Mouse (Mus musculus): ENCODE results near the gene Ceacam19.

Ceacam19 gene

DNA sequence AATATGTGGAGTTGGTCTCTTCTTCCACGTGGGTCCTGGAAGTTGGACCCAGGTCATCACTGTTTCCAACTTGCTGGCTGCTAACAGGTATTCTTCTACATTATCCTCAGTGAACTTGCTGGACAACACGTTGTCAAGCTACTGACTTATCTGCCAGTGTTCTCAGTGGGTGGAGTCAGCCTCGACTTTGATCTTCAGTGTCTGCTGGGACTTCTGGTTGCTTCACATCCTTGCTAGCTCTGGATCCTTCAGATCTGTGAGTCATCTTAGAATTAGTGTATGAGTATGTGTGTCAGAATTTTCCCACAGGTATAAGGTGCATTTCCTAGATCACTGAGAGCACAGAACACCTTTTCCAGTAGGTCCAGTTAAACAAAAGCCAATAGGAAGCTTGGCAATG lies 50.9 kb downstream of the Ceacam19 start:
- DNase-seq: no peak

DNA sequence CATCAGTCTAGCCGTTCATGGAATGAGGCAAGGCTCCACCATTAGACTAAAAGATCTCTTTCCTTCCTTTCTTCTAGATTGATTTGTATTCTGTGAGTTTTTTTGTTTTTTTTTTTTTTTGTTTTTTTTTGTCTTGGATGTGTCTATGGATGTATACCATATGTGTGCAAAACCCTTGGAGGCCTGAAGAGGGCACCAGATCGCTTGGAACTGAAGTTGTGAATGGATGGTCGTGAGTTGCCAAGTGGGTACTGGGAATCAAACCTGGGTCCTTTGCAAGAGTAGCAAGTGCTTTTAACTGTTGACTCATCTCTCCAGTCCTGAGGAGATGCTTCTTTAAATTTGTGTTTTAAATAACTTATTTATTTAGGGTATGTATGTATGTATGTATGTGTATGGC lies 53.7 kb downstream of the Ceacam19 start:
- no peak for DNase-seq

DNA sequence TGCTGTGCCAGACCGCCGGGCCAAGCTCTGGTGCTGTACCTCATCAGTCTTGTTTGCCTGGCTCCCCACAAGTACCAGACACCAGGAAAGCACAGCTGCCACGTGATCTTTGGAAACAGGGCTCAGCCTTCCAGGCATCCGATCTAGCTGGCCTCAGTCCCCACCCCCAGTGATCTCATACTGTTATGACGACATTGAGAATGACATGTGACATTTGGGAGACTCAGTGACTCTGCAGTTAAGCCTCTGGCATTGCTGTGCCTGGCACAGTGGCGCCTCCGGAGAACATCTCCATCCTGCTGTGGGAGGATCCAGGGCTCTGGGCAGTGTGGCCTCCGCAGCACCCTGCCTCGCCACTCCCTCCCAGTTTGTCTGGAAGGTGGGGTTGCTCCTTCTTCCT lies 55.9 kb downstream of the Ceacam19 start:
- peak; percentile 64 to 79 for DNase-seq

DNA sequence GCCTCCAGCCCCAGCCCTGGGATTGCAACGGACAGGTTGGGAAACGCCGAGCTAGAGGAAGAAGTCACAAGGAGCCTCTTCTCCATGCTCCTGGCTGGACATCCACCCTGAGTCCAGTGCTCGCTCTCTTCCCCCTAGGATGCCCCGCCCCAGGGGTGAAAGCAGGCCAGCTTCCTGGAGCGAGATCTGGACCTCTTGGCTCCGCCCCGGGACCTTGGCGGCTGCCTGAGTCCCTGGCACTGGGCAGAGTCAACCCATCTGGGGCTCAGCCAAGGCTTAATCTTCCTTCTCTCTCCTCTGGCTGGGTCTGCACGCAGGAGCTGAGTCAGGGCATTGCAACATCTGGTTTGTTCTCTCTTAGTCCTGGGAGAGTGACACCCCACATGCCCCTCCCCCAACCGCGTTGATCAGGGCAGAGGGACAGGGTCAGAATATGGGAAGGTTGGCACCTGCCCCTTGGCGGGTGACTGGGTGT lies 57.0 kb downstream of the Ceacam19 start:
- DNase-seq: peak; percentile 96 to 97

DNA sequence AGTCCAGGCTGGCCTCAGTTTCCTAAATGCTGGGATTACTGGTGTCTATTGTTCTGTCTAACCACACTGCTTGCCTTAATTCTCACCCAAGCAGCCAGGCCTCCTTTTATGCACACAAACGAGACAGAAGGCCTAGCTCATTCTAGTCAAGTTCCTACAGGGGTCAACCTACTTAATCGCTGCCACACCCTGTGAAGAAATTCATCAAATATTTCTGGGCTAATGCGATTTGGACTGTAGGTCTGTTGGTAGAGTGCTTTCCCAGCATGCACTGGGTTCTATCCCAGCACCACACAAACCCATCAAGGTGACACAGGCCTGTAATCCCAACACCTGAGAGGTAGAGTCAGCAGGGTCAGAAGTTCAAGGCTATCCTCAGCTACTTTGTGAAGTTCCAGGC lies 58.1 kb downstream of the Ceacam19 start:
- no peak for DNase-seq

DNA sequence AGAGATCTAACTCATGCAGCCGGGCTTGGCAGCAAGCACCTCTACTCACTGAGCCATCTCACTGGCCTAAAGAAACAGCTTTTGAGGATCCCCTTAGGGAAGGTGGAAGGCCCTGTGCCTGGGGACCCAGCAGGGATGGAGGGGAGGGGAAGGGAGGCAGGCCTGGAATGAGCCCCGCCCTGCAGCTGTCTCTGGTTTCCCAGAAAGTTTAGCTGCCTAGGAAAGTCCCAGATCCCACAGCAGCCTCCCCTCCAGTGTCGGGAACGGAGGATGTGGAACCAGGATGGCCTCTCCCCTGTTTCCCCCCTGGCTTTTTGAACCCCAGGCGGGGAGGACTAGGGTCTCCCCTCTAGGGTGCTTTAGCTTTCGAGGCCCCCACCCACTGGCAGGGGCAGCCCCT lies 61.0 kb downstream of the Ceacam19 start:
- DNase-seq: no peak
